Mouse (Mus musculus): ENCODE data around the gene Zfhx2. TPM values are rescaled to one million over a fixed set of nuclear protein-coding genes. Genes with fewer than 3 reads are reported as not detected.

Gene Zfhx2
- polyA plus RNA-seq, 1 experiment, result 10.0 TPM

- Histone ChIP-seq H3K27me3 (replicated peaks) (peaks cover 2% of the 10 kb centered on the region), H3K36me3 (replicated peaks; ENCODE audit: low read length) (peaks cover 28% of the 10 kb centered on the region), H3K4me3 (replicated peaks) (no peak overlapping the region), H3K4me1 (peaks cover 3% of the 10 kb centered on the region; the same call in 1 of the 2 replicates), H3K9me3 (no peaks in the 10 kb centered on the region)
- no peak for TF ChIP-seq FLI1 (IDR thresholded peaks at IDR 0.05; ENCODE audit: low read length)
- TF ChIP-seq GATA1 (IDR thresholded peaks at IDR 0.05; ENCODE audit: borderline replicate concordance, low read length), result no peak
Observed at GRCm38 (mm10) chr14:55028333-55028835, 63.7 kb downstream of the Zfhx2 start.

- H3K4me3 ChIP-seq (replicated peaks), result no peak overlapping the region
- peaks cover under 1% of the 10 kb centered on the region for H3K27me3 ChIP-seq (replicated peaks)
- TF ChIP-seq GATA1 (IDR thresholded peaks at IDR 0.05; ENCODE audit: borderline replicate concordance, low read length) (no peak), FLI1 (IDR thresholded peaks at IDR 0.05; ENCODE audit: low read length) (no peak)
- no peaks in the 10 kb centered on the region for H3K9me3 ChIP-seq
- H3K4me1 ChIP-seq, result peaks cover 3% of the 10 kb centered on the region; the same call in 1 of the 2 replicates
- peaks cover 36% of the 10 kb centered on the region for H3K36me3 ChIP-seq (replicated peaks; ENCODE audit: low read length)
Observed at GRCm38 (mm10) chr14:55027653-55028052, 64.5 kb downstream of the Zfhx2 start.

DNA sequence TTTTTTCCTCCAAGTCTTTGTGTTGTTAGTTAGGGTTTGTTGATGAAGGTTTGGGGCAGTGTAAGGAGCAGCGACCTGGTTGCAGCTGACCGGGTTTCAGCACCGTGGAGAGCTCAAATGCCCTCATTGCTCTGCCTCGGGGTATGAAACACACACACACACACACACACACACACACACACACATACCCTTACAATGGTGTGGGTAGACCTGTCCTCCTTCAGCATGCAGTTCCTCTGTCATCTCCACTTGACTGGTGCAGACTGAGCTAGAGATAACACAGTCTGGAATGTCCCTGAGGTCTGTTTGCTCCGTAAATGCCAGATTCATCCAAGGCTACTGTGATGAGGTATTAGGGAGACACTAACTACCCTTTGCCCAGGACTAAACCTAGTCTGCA is 64.9 kb downstream of the Zfhx2 start:
- TF ChIP-seq FLI1 (IDR thresholded peaks at IDR 0.05; ENCODE audit: low read length), result no peak
- no peak for TF ChIP-seq GATA1 (IDR thresholded peaks at IDR 0.05; ENCODE audit: borderline replicate concordance, low read length)
- H3K9me3 ChIP-seq, result no peaks in the 10 kb centered on the region
- H3K4me3 ChIP-seq (replicated peaks), result no peak overlapping the region
- H3K27me3 ChIP-seq (replicated peaks), result no peaks in the 10 kb centered on the region
- H3K36me3 ChIP-seq (replicated peaks; ENCODE audit: low read length), result peaks cover 40% of the 10 kb centered on the region
- peaks cover 3% of the 10 kb centered on the region; the same call in 1 of the 2 replicates for H3K4me1 ChIP-seq

- Histone ChIP-seq H3K9me3 (no peaks in the 10 kb centered on the region), H3K4me1 (peaks cover 3% of the 10 kb centered on the region; the same call in 1 of the 2 replicates), H3K4me3 (replicated peaks) (no peak overlapping the region), H3K27me3 (replicated peaks) (no peaks in the 10 kb centered on the region), H3K36me3 (replicated peaks; ENCODE audit: low read length) (peaks cover 57% of the 10 kb centered on the region)
- TF ChIP-seq FLI1 (IDR thresholded peaks at IDR 0.05; ENCODE audit: low read length), result no peak
- no peak for TF ChIP-seq GATA1 (IDR thresholded peaks at IDR 0.05; ENCODE audit: borderline replicate concordance, low read length)
Observed at GRCm38 (mm10) chr14:55025527-55025926, 66.6 kb downstream of the Zfhx2 start.

GRCm38 (mm10) chr14:55024236-55024635 is 67.9 kb downstream of the Zfhx2 start:
- Histone ChIP-seq H3K4me1 (peaks cover 5% of the 10 kb centered on the region; the same call in 1 of the 2 replicates), H3K9me3 (no peaks in the 10 kb centered on the region), H3K36me3 (replicated peaks; ENCODE audit: low read length) (peaks cover 70% of the 10 kb centered on the region), H3K4me3 (replicated peaks) (no peak overlapping the region), H3K27me3 (replicated peaks) (no peaks in the 10 kb centered on the region)
- TF ChIP-seq GATA1 (IDR thresholded peaks at IDR 0.05; ENCODE audit: borderline replicate concordance, low read length), result no peak
- TF ChIP-seq FLI1 (IDR thresholded peaks at IDR 0.05; ENCODE audit: low read length), result no peak

- H3K4me3 ChIP-seq (replicated peaks), result no peak overlapping the region
- peaks cover 77% of the 10 kb centered on the region for H3K36me3 ChIP-seq (replicated peaks; ENCODE audit: low read length)
- H3K9me3 ChIP-seq, result no peaks in the 10 kb centered on the region
- no peaks in the 10 kb centered on the region for H3K27me3 ChIP-seq (replicated peaks)
- TF ChIP-seq GATA1 (IDR thresholded peaks at IDR 0.05; ENCODE audit: borderline replicate concordance, low read length) (no peak), FLI1 (IDR thresholded peaks at IDR 0.05; ENCODE audit: low read length) (no peak)
- H3K4me1 ChIP-seq, result peaks cover 6% of the 10 kb centered on the region; the same call in 1 of the 2 replicates
Observed at GRCm38 (mm10) chr14:55023011-55023410, 69.1 kb downstream of the Zfhx2 start.

GRCm38 (mm10) chr14:55020394-55020793 is 71.7 kb downstream of the Zfhx2 start:
- Histone ChIP-seq H3K4me3 (replicated peaks) (no peak overlapping the region), H3K36me3 (replicated peaks; ENCODE audit: low read length) (peaks cover 81% of the 10 kb centered on the region)
- TF ChIP-seq FLI1 (IDR thresholded peaks at IDR 0.05; ENCODE audit: low read length) (no peak), GATA1 (IDR thresholded peaks at IDR 0.05; ENCODE audit: borderline replicate concordance, low read length) (no peak)

GRCm38 (mm10) chr14:55016876-55017275 is 75.2 kb downstream of the Zfhx2 start:
- Histone ChIP-seq H3K27me3 (replicated peaks) (no peaks in the 10 kb centered on the region), H3K4me3 (replicated peaks) (no peak overlapping the region), H3K9me3 (no peaks in the 10 kb centered on the region), H3K36me3 (replicated peaks; ENCODE audit: low read length) (peaks cover 47% of the 10 kb centered on the region), H3K4me1 (peaks cover 22% of the 10 kb centered on the region)
- TF ChIP-seq GATA1 (IDR thresholded peaks at IDR 0.05; ENCODE audit: borderline replicate concordance, low read length) (no peak), FLI1 (IDR thresholded peaks at IDR 0.05; ENCODE audit: low read length) (no peak)

More at GRCm38 (mm10) chr14:55020394-55020793, 71.7 kb downstream of the Zfhx2 start:
- no peaks in the 10 kb centered on the region for H3K27me3 ChIP-seq (replicated peaks)
- H3K4me1 ChIP-seq, result peaks cover 18% of the 10 kb centered on the region
- no peaks in the 10 kb centered on the region for H3K9me3 ChIP-seq

GRCm38 (mm10) chr14:55015767-55016111 is 76.4 kb downstream of the Zfhx2 start:
- Histone ChIP-seq H3K27me3 (replicated peaks) (no peaks in the 10 kb centered on the region), H3K36me3 (replicated peaks; ENCODE audit: low read length) (peaks cover 35% of the 10 kb centered on the region), H3K4me1 (peaks cover 22% of the 10 kb centered on the region), H3K9me3 (0 out of 2 replicates have a peak, but pooled peaks cover 2% of the 10 kb centered on the region), H3K4me3 (replicated peaks) (peak overlapping the region; percentile 100)
- TF ChIP-seq GATA1 (IDR thresholded peaks at IDR 0.05; ENCODE audit: borderline replicate concordance, low read length), result no peak
- TF ChIP-seq FLI1 (IDR thresholded peaks at IDR 0.05; ENCODE audit: low read length), result no peak

- peaks cover 30% of the 10 kb centered on the region for H3K36me3 ChIP-seq (replicated peaks; ENCODE audit: low read length)
- H3K4me1 ChIP-seq, result peaks cover 22% of the 10 kb centered on the region
- H3K9me3 ChIP-seq, result 0 out of 2 replicates have a peak, but pooled peaks cover 2% of the 10 kb centered on the region
- peak within 1 kb of the TSS; percentile 100 for H3K4me3 ChIP-seq (replicated peaks)
- no peaks in the 10 kb centered on the region for H3K27me3 ChIP-seq (replicated peaks)
- TF ChIP-seq GATA1 (IDR thresholded peaks at IDR 0.05; ENCODE audit: borderline replicate concordance, low read length) (no peak), FLI1 (IDR thresholded peaks at IDR 0.05; ENCODE audit: low read length) (no peak)
Observed at GRCm38 (mm10) chr14:55014991-55015766, 76.9 kb downstream of the Zfhx2 start, which contains the start of gene Ngdn. TSS of gene Ngdn (plus strand) at chr14:55015454.

Measured in megakaryocyte, embryonic 14.5 days (primary cell).